Mouse (Mus musculus) kidney, embryonic 15.5 days (tissue): Measurements from ENCODE around the gene Pin1rt1. TPM values are rescaled to one million over a fixed set of nuclear protein-coding genes. Genes with fewer than 3 reads are reported as not detected.

Experiments used
- ATAC-seq: fragments of 200-750 bp; cut with Nextera tagmentation; replicated peaks from 2 replicates; pipeline ENCODE4 v1.8.0; 2017; ENCODE audit warnings: moderate TSS enrichment; ENCODE audit not compliant: low FRiP score
- H3K27ac ChIP-seq: fragments of 300-500 bp; sonication (generic); 2 replicates; pipeline ENCODE4 v1.5.1; 2015; ENCODE audit warnings: mild to moderate bottlenecking, inconsistent platforms
- H3K27me3 ChIP-seq: fragments of 300-500 bp; sonication (generic); 2 replicates; pipeline ENCODE4 v1.6.1; 2015; ENCODE audit warnings: inconsistent platforms
- H3K36me3 ChIP-seq: fragments of 300-500 bp; sonication (generic); 2 replicates; pipeline ENCODE4 v1.6.1; 2015; ENCODE audit warnings: inconsistent platforms
- H3K4me1 ChIP-seq: fragments of 300-500 bp; sonication (generic); 2 replicates; pipeline ENCODE4 v1.6.1; 2015; ENCODE audit warnings: inconsistent platforms
- H3K4me2 ChIP-seq: fragments of 300-500 bp; sonication (generic); 2 replicates; pipeline ENCODE4 v1.6.1; 2015; ENCODE audit warnings: moderate library complexity, mild to moderate bottlenecking, inconsistent platforms
- H3K4me3 ChIP-seq: fragments of 300-500 bp; sonication (generic); replicated peaks from 2 replicates; pipeline ENCODE4 v1.5.1; 2015; ENCODE audit warnings: mild to moderate bottlenecking, inconsistent platforms
- H3K9ac ChIP-seq: fragments of 300-500 bp; sonication (generic); 2 replicates; pipeline ENCODE4 v1.6.1; 2015; ENCODE audit warnings: mild to moderate bottlenecking, inconsistent platforms
- H3K9me3 ChIP-seq: fragments of 300-500 bp; sonication (generic); replicated peaks from 2 replicates; pipeline ENCODE4 v1.6.1; 2016; ENCODE audit warnings: inconsistent platforms
- WGBS: fragments of 180-500 bp; shearing (Covaris S2); methylation state at CpG from one replicate; pipeline ENCODE4 v1.1.7; 2015; ENCODE audit warnings: mixed read lengths; 5-methylcytosine and 5-hydroxymethylcytosine counted together
- polyA plus RNA-seq: library from polyadenylated mRNA; unstranded; fragments of >200 nt; fragmentation: Nextera tagmentation; extraction: Ambion mirVana; gene quantifications from 2 replicates; pipeline ENCODE4 v1.2.1, GENCODE M21; 2015

Gene Pin1rt1
- polyA plus RNA-seq, 1 experiment from 2014 or later = not detected

GRCm38 (mm10) chr2:104684771-104685170 is 31.4 kb downstream of the Pin1rt1 start:
- no peak overlapping the region for H3K9ac ChIP-seq
- no peak overlapping the region for H3K4me3 ChIP-seq
- WGBS = 91% methylated on average over 4 of the region's 4 CpGs
- no peak overlapping the region for H3K27ac ChIP-seq
- H3K4me2 ChIP-seq = no peak overlapping the region
- H3K9me3 ChIP-seq = no peaks in the 10 kb centered on the region
- peaks cover 17% of the 10 kb centered on the region for H3K36me3 ChIP-seq
- no peaks in the 10 kb centered on the region for H3K4me1 ChIP-seq
- no peaks in the 10 kb centered on the region for H3K27me3 ChIP-seq
- no peak for ATAC-seq

- Histone ChIP-seq H3K27me3 (no peaks in the 10 kb centered on the region), H3K9me3 (no peaks in the 10 kb centered on the region), H3K9ac (no peak overlapping the region), H3K4me1 (no peaks in the 10 kb centered on the region), H3K4me3 (no peak overlapping the region), H3K4me2 (no peak overlapping the region), H3K36me3 (peaks cover 3% of the 10 kb centered on the region; the same call in 1 of the 2 replicates), H3K27ac (no peak overlapping the region)
- WGBS = 81% methylated on average over 3 of the region's 3 CpGs
- no peak for ATAC-seq
These were observed 38.9 kb downstream of the Pin1rt1 start for GRCm38 (mm10) chr2:104677326-104677725.

- Histone ChIP-seq H3K9me3 (no peaks in the 10 kb centered on the region), H3K4me2 (no peak overlapping the region), H3K4me1 (no peaks in the 10 kb centered on the region), H3K27ac (no peak overlapping the region), H3K4me3 (no peak overlapping the region), H3K36me3 (peaks cover 3% of the 10 kb centered on the region; the same call in 1 of the 2 replicates), H3K9ac (no peak overlapping the region), H3K27me3 (no peaks in the 10 kb centered on the region)
- ATAC-seq = no peak
These were observed 44.5 kb downstream of the Pin1rt1 start for GRCm38 (mm10) chr2:104671724-104672123.

- no peak overlapping the region for H3K4me3 ChIP-seq
- H3K4me2 ChIP-seq = no peak overlapping the region
- H3K27me3 ChIP-seq = no peaks in the 10 kb centered on the region
- ATAC-seq = no peak
- 84% methylated on average over 6 of the region's 6 CpGs for WGBS
- no peaks in the 10 kb centered on the region for H3K9me3 ChIP-seq
- H3K36me3 ChIP-seq = peaks cover 26% of the 10 kb centered on the region
- H3K4me1 ChIP-seq = no peaks in the 10 kb centered on the region
- H3K9ac ChIP-seq = no peak overlapping the region
- no peak overlapping the region for H3K27ac ChIP-seq
These were observed 46.9 kb downstream of the Pin1rt1 start for GRCm38 (mm10) chr2:104669122-104669804.

Other genes with a start within 250 kb of the Pin1rt1 start
- gene Hipk3, start 221.9 kb downstream of the Pin1rt1 start, polyA plus RNA-seq = 12.1 and 12.4 TPM in 2 replicates
- gene Cstf3, start 125.9 kb downstream of the Pin1rt1 start, polyA plus RNA-seq = 72.2 and 74.4 TPM in 2 replicates
- 40.6 and 43.3 TPM in 2 replicates for gene Tcp11l1, start 4.2 kb downstream of the Pin1rt1 start, polyA plus RNA-seq
- gene Depdc7, start 26.5 kb upstream of the Pin1rt1 start, polyA plus RNA-seq = 22.8 and 24.6 TPM in 2 replicates
- gene Qser1, start 100.4 kb upstream of the Pin1rt1 start, polyA plus RNA-seq = 10.4 and 10.8 TPM in 2 replicates
- gene Prrg4, start 133.5 kb upstream of the Pin1rt1 start, polyA plus RNA-seq = 2.0 and 2.6 TPM in 2 replicates
- 6.4 and 7.7 TPM in 2 replicates for gene Ccdc73, start 151.4 kb upstream of the Pin1rt1 start, polyA plus RNA-seq